Mouse (Mus musculus) urinary bladder, postnatal 10 days (tissue): ENCODE measurements around the gene Nanp.

Experiments used
- DNase-seq: peaks from one replicate; pipeline ENCODE4 v3.0.0; 2022; ENCODE audit warnings: low spot score

Gene Nanp

GRCm38 (mm10) chr2:151039232-151039695 is at the start of gene Nanp, which contains the start of gene Ninl:
Gene Nanp, minus strand, starts transcription at chr2:151039398.
Gene Ninl, minus strand, starts transcription at chr2:151039382.
- peak; percentile 76 for DNase-seq

GRCm38 (mm10) chr2:151056637-151057036 is 17.4 kb upstream of the Nanp start:
- no peak for DNase-seq

- no peak for DNase-seq
Observed at GRCm38 (mm10) chr2:151040411-151040810, 1.2 kb upstream of the Nanp start.

GRCm38 (mm10) chr2:151039726-151040125 is 528 bp upstream of the Nanp start:
- DNase-seq, result no peak

GRCm38 (mm10) chr2:151038811-151039222 is 381 bp downstream of the Nanp start:
- no peak for DNase-seq

GRCm38 (mm10) chr2:151037876-151038552 is 1.2 kb downstream of the Nanp start:
- DNase-seq, result no peak

GRCm38 (mm10) chr2:151037292-151037691 is 1.9 kb downstream of the Nanp start:
- DNase-seq, result no peak

GRCm38 (mm10) chr2:151036721-151037120 is 2.5 kb downstream of the Nanp start:
- DNase-seq, result no peak

- DNase-seq, result no peak
Observed at GRCm38 (mm10) chr2:151034435-151034834, 4.8 kb downstream of the Nanp start.

- DNase-seq, result no peak
Observed at GRCm38 (mm10) chr2:151021158-151021557, 18.0 kb downstream of the Nanp start.

GRCm38 (mm10) chr2:151015316-151015715 is 23.9 kb downstream of the Nanp start:
- DNase-seq, result no peak

GRCm38 (mm10) chr2:151011273-151011672 is 27.9 kb downstream of the Nanp start:
- DNase-seq, result no peak

GRCm38 (mm10) chr2:151009515-151010085 is 29.6 kb downstream of the Nanp start:
- no peak for DNase-seq

GRCm38 (mm10) chr2:151008939-151009509 is 30.2 kb downstream of the Nanp start:
- DNase-seq, result no peak

GRCm38 (mm10) chr2:151008517-151008932 is 30.7 kb downstream of the Nanp start:
- no peak for DNase-seq

- DNase-seq, result no peak
Observed at GRCm38 (mm10) chr2:151008006-151008405, 31.2 kb downstream of the Nanp start.

GRCm38 (mm10) chr2:151006281-151006945 is 32.8 kb downstream of the Nanp start:
- DNase-seq, result no peak

GRCm38 (mm10) chr2:151004390-151004789 is 34.8 kb downstream of the Nanp start:
- no peak for DNase-seq

GRCm38 (mm10) chr2:151003796-151004195 is 35.4 kb downstream of the Nanp start:
- DNase-seq, result no peak

- no peak for DNase-seq
Observed at GRCm38 (mm10) chr2:151001619-151002175, 37.5 kb downstream of the Nanp start.

- no peak for DNase-seq
Observed at GRCm38 (mm10) chr2:151000402-151001178, 38.6 kb downstream of the Nanp start.

GRCm38 (mm10) chr2:150999021-150999420 is 40.2 kb downstream of the Nanp start:
- DNase-seq, result no peak
